Mouse (Mus musculus) heart, embryonic 11.5 days (tissue): Measurements from ENCODE around the gene Pik3ca. TPM values are rescaled to one million over a fixed set of nuclear protein-coding genes. Genes with fewer than 3 reads are reported as not detected.
A peak's percentile ranks its signal among the peaks of the same experiment; 100 is the strongest.

Experiments used
- ATAC-seq: fragments of 200-750 bp; cut with Nextera tagmentation; replicated peaks from 2 replicates; pipeline ENCODE4 v1.8.0; 2017; ENCODE audit warnings: moderate library complexity; ENCODE audit not compliant: insufficient number of reproducible peaks, low FRiP score, low TSS enrichment
- H3K27ac ChIP-seq: fragments of 300-500 bp; sonication (generic); 2 replicates; pipeline ENCODE4 v1.5.1; 2014; ENCODE audit warnings: mild to moderate bottlenecking, low read depth, low read length
- H3K27me3 ChIP-seq: fragments of 300-500 bp; sonication (generic); 2 replicates; pipeline ENCODE4 v1.6.1; 2014; ENCODE audit warnings: mild to moderate bottlenecking, low read length, mixed read lengths; ENCODE audit not compliant: control insufficient read depth, insufficient read depth
- H3K36me3 ChIP-seq: fragments of 300-500 bp; sonication (generic); 2 replicates; pipeline ENCODE4 v1.6.1; 2014; ENCODE audit warnings: mild to moderate bottlenecking, low read length, moderate library complexity, mixed read lengths; ENCODE audit not compliant: control insufficient read depth, insufficient read depth
- H3K4me1 ChIP-seq: fragments of 300-500 bp; sonication (generic); 2 replicates; pipeline ENCODE4 v1.6.1; 2014; ENCODE audit warnings: low read length; ENCODE audit not compliant: control insufficient read depth, insufficient read depth
- H3K4me2 ChIP-seq: fragments of 300-500 bp; sonication (generic); 2 replicates; pipeline ENCODE4 v1.6.1; 2014; ENCODE audit warnings: mild to moderate bottlenecking, moderate library complexity
- H3K4me3 ChIP-seq: fragments of 300-500 bp; sonication (generic); 2 replicates; pipeline ENCODE4 v1.5.1; 2014; ENCODE audit warnings: low read depth, low read length
- H3K9ac ChIP-seq: fragments of 300-500 bp; sonication (generic); 2 replicates; pipeline ENCODE4 v1.6.1; 2014; ENCODE audit warnings: mild to moderate bottlenecking, low read depth, low read length, moderate library complexity
- H3K9me3 ChIP-seq: fragments of 300-500 bp; sonication (generic); replicated peaks from 2 replicates; pipeline ENCODE4 v1.6.1; 2016; ENCODE audit warnings: low read length; ENCODE audit not compliant: control insufficient read depth
- WGBS: fragments of 180-500 bp; shearing (Covaris S2); extraction: QIAGEN DNeasy Blood & Tissue Kit; methylation state at CpG from one replicate; pipeline ENCODE4 v1.1.7; 2014; ENCODE audit not compliant: insufficient replicate concordance; 5-methylcytosine and 5-hydroxymethylcytosine counted together
- polyA plus RNA-seq: library from polyadenylated mRNA; unstranded; fragments of >200 nt; fragmentation: Nextera tagmentation; extraction: Ambion mirVana; gene quantifications from 2 replicates; pipeline ENCODE4 v1.2.1, GENCODE M21; 2014

Gene Pik3ca
- polyA plus RNA-seq, 1 experiment from 2014 or later, result 12.0 TPM

- H3K9me3 ChIP-seq, result no peaks in the 10 kb centered on the region
- H3K4me3 ChIP-seq, result no peak overlapping the region
- 56% methylated on average over 14 of the region's 14 CpGs for WGBS
- H3K36me3 ChIP-seq, result no peaks in the 10 kb centered on the region
- H3K4me1 ChIP-seq, result peaks cover 3% of the 10 kb centered on the region; the same call in 1 of the 2 replicates
- peak overlapping the region; percentile 27; the same call in 1 of the 2 replicates for H3K4me2 ChIP-seq
- no peak overlapping the region for H3K27ac ChIP-seq
- no peaks in the 10 kb centered on the region for H3K27me3 ChIP-seq
- ATAC-seq, result no peak
- H3K9ac ChIP-seq, result 0 out of 2 replicates have a peak overlapping the region, but pooled peaks have one; percentile 43
These were observed 74.9 kb downstream of the Pik3ca start for GRCm38 (mm10) chr3:32472191-32472900.

GRCm38 (mm10) chr3:32473184-32473583, 75.7 kb downstream of the Pik3ca start:
- no peak for ATAC-seq
- Histone ChIP-seq H3K4me2 (no peak overlapping the region), H3K36me3 (no peaks in the 10 kb centered on the region), H3K9ac (no peak overlapping the region), H3K4me1 (peaks cover 3% of the 10 kb centered on the region; the same call in 1 of the 2 replicates), H3K9me3 (no peaks in the 10 kb centered on the region), H3K4me3 (no peak overlapping the region), H3K27ac (no peak overlapping the region), H3K27me3 (no peaks in the 10 kb centered on the region)
- 85% methylated on average over 10 of the region's 10 CpGs for WGBS

- Histone ChIP-seq H3K9me3 (no peaks in the 10 kb centered on the region), H3K4me2 (no peak overlapping the region), H3K36me3 (no peaks in the 10 kb centered on the region), H3K9ac (no peak overlapping the region), H3K27ac (no peak overlapping the region), H3K4me1 (no peaks in the 10 kb centered on the region), H3K27me3 (no peaks in the 10 kb centered on the region), H3K4me3 (no peak overlapping the region)
- 77% methylated on average over 7 of the region's 7 CpGs for WGBS
- no peak for ATAC-seq
These were observed 82.5 kb downstream of the Pik3ca start for GRCm38 (mm10) chr3:32479961-32480360.

- WGBS, result 76% methylated on average over 3 of the region's 3 CpGs
- ATAC-seq, result no peak
- Histone ChIP-seq H3K4me1 (no peaks in the 10 kb centered on the region), H3K4me3 (no peak overlapping the region), H3K27ac (no peak overlapping the region), H3K4me2 (no peak overlapping the region), H3K9ac (no peak overlapping the region), H3K9me3 (no peaks in the 10 kb centered on the region), H3K36me3 (no peaks in the 10 kb centered on the region), H3K27me3 (no peaks in the 10 kb centered on the region)
These were observed 85.6 kb downstream of the Pik3ca start for GRCm38 (mm10) chr3:32483035-32483434.

- Histone ChIP-seq H3K9ac (no peak overlapping the region), H3K4me2 (no peak overlapping the region), H3K4me3 (no peak overlapping the region), H3K36me3 (no peaks in the 10 kb centered on the region), H3K9me3 (no peaks in the 10 kb centered on the region), H3K27me3 (no peaks in the 10 kb centered on the region), H3K4me1 (no peaks in the 10 kb centered on the region), H3K27ac (no peak overlapping the region)
- no peak for ATAC-seq
- WGBS, result 79% methylated on average over 4 of the region's 4 CpGs
These were observed 89.1 kb downstream of the Pik3ca start for GRCm38 (mm10) chr3:32486543-32486942.

GRCm38 (mm10) chr3:32488172-32488571, 90.7 kb downstream of the Pik3ca start:
- Histone ChIP-seq H3K36me3 (no peaks in the 10 kb centered on the region), H3K9ac (no peak overlapping the region), H3K4me2 (no peak overlapping the region), H3K4me1 (no peaks in the 10 kb centered on the region), H3K27me3 (no peaks in the 10 kb centered on the region), H3K9me3 (no peaks in the 10 kb centered on the region), H3K4me3 (no peak overlapping the region), H3K27ac (no peak overlapping the region)
- WGBS, result 78% methylated on average over 6 of the region's 6 CpGs
- ATAC-seq, result no peak

GRCm38 (mm10) chr3:32490076-32490927, 92.8 kb downstream of the Pik3ca start:
- no peak overlapping the region for H3K27ac ChIP-seq
- H3K4me2 ChIP-seq, result no peak overlapping the region
- H3K9me3 ChIP-seq, result no peaks in the 10 kb centered on the region
- no peak overlapping the region for H3K9ac ChIP-seq
- no peak for ATAC-seq
- no peaks in the 10 kb centered on the region for H3K4me1 ChIP-seq
- H3K4me3 ChIP-seq, result no peak overlapping the region
- no peaks in the 10 kb centered on the region for H3K36me3 ChIP-seq
- 77% methylated on average over 15 of the region's 15 CpGs for WGBS
- no peaks in the 10 kb centered on the region for H3K27me3 ChIP-seq

GRCm38 (mm10) chr3:32490928-32491315, 93.5 kb downstream of the Pik3ca start:
- Histone ChIP-seq H3K9ac (no peak overlapping the region), H3K4me3 (no peak overlapping the region), H3K4me1 (no peaks in the 10 kb centered on the region), H3K27me3 (no peaks in the 10 kb centered on the region), H3K4me2 (no peak overlapping the region), H3K27ac (no peak overlapping the region), H3K36me3 (no peaks in the 10 kb centered on the region), H3K9me3 (no peaks in the 10 kb centered on the region)
- no peak for ATAC-seq
